Comparison of ENCODE assay signal across 8 mouse cellular contexts in the genomic region with DNA sequence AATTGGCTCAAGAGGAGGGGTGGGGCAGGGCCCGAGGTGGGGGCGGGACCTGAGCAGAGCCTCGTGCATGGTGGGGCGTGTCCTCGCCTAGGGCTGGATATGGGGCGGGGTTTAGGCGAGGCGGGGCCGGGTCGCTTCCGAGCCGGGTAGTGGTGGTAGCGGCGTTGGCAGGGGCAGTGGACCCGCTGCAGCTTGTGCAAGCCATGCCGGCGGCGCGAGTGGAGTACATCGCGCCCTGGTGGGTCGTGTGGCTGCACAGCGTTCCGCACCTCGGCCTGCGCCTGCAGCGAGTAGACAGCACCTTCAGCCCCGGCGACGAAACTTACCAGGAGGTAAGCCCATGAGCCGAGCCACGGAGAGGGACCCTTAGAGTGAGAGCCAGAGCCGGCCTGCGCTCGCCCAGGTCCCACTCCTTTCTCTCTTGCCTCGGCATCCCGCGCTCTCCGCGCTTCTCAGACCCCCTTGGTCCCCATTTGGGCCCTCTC. TPM values are rescaled to one million over a fixed set of nuclear protein-coding genes. Genes with fewer than 3 reads are reported as not detected.
A peak's percentile ranks its signal among the peaks of the same experiment; 100 is the strongest.
DNase-seq lines count a peak whose midpoint lies in the region; ATAC-seq and TF ChIP-seq lines count a peak whose summit lies in the region.

A gene (plus strand): TSS at position 91 of the 485 bp plus-strand sequence.

- H3K27me3 ChIP-seq in intestine, embryonic 14.5 days (replicated peaks; ENCODE audit: control insufficient read depth, insufficient read depth, low read length): peaks cover 4% of the 10 kb centered on the region; the same call in 1 of the 2 replicates
- H3K27me3 ChIP-seq in midbrain, embryonic 10.5 days (ENCODE audit: low read depth, poor library complexity, severe bottlenecking): peaks cover 19% of the 10 kb centered on the region
- no peaks in the 10 kb centered on the region for H3K27me3 ChIP-seq in small intestine, adult 2 months (ENCODE audit: control insufficient read depth, insufficient read depth, low read length)

- TF ChIP-seq CTCF in small intestine, adult 2 months (IDR thresholded peaks at IDR 0.05; ENCODE audit: extremely low read depth, insufficient read length, insufficient replicate concordance, low read depth, low read length): no peak

- no peaks in the 10 kb centered on the region for H3K9me3 ChIP-seq in intestine, embryonic 14.5 days (ENCODE audit: control insufficient read depth, low read length)
- H3K9me3 ChIP-seq in midbrain, embryonic 10.5 days (replicated peaks): no peaks in the 10 kb centered on the region

- peak within 1 kb of the TSS; percentile 55 for H3K9ac ChIP-seq in intestine, embryonic 14.5 days (ENCODE audit: low read length)

- under 1% methylated on average over 40 of the region's 40 CpGs for WGBS in intestine, embryonic 14.5 days
- under 1% methylated on average over 40 of the region's 40 CpGs for WGBS in midbrain, embryonic 10.5 days
- 1% methylated on average over 39 of the region's 40 CpGs for WGBS in small intestine, adult 2 months

- H3K4me3 ChIP-seq in intestine, embryonic 14.5 days (ENCODE audit: low read depth, low read length): peak within 1 kb of the TSS; percentile 48
- peak within 1 kb of the TSS; percentile 70 for H3K4me3 ChIP-seq in midbrain, embryonic 10.5 days
- H3K4me3 ChIP-seq in small intestine, adult 2 months (ENCODE audit: low read depth, low read length): peak within 1 kb of the TSS; percentile 78

- H3K36me3 ChIP-seq in intestine, embryonic 14.5 days (ENCODE audit: control insufficient read depth, insufficient read depth, low read length): peaks cover 35% of the 10 kb centered on the region
- peaks cover 40% of the 10 kb centered on the region for H3K36me3 ChIP-seq in midbrain, embryonic 10.5 days
- peaks cover 27% of the 10 kb centered on the region for H3K36me3 ChIP-seq in small intestine, adult 2 months (ENCODE audit: control insufficient read depth, insufficient read depth, low read length)

- peak; percentile 49 to 57 for DNase-seq in left cerebral cortex, adult 18-20 months (ENCODE audit: low spot score in 2 of 2)
- DNase-seq in left cerebral cortex, adult 11 months (ENCODE audit: low spot score): no peak
- DNase-seq in embryo, embryonic 10.5 days (ENCODE audit: low spot score): peak; percentile 91
- peak; percentile 79 to 84 for DNase-seq in gastrocnemius, postnatal 36 days
- DNase-seq in intestine, embryonic 14.5 days (ENCODE audit: low spot score): peak; percentile 90
- peak; percentile 89 for DNase-seq in left cerebral cortex, postnatal 4 days
- DNase-seq in midbrain, embryonic 10.5 days (ENCODE audit: low spot score): peak; percentile 89

- TF ChIP-seq POLR2A in small intestine, adult 2 months (IDR thresholded peaks at IDR 0.05; ENCODE audit: low read depth, low read length): peak; percentile 87

- H3K4me2 ChIP-seq in intestine, embryonic 14.5 days (ENCODE audit: low read length): peak within 1 kb of the TSS; percentile 99

- H3K27ac ChIP-seq in intestine, embryonic 14.5 days (ENCODE audit: low read depth): no peak within 1 kb of the TSS
- H3K27ac ChIP-seq in midbrain, embryonic 10.5 days (replicated peaks): peak within 1 kb of the TSS; percentile 80
- peak within 1 kb of the TSS; percentile 77 for H3K27ac ChIP-seq in small intestine, adult 2 months (ENCODE audit: insufficient read depth, low read depth, low read length)

- ATAC-seq in intestine, embryonic 14.5 days (replicated peaks; ENCODE audit: low FRiP score, low TSS enrichment, low read depth): peak; percentile 81

- peaks cover 13% of the 10 kb centered on the region for H3K4me1 ChIP-seq in intestine, embryonic 14.5 days (replicated peaks; ENCODE audit: control insufficient read depth, insufficient read depth, low read length)
- peaks cover 48% of the 10 kb centered on the region for H3K4me1 ChIP-seq in midbrain, embryonic 10.5 days
- peaks cover 48% of the 10 kb centered on the region for H3K4me1 ChIP-seq in small intestine, adult 2 months (ENCODE audit: control insufficient read depth, insufficient read depth, insufficient read length, low read length)

- intact Hi-C loops in gastrocnemius, postnatal 36 days (cut with DNase I): no loop called here
- intact Hi-C loops in left cerebral cortex, postnatal 4 days (cut with DNase I): no loop called here

RNA-seq across cellular contexts. Expression of the gene that starts here (rescaled TPM):
- total RNA-seq in left cerebral cortex, adult 18-20 months (2021): 10 to 100 TPM; 17.8 to 21.5 TPM
- total RNA-seq in gastrocnemius, postnatal 36 days (2021): 10 to 100 TPM; 16.0 to 19.4 TPM
- polyA plus RNA-seq in intestine, embryonic 14.5 days (2014; fragmentation: Nextera tagmentation; extraction: Ambion mirVana): 17.7 and 19.9 TPM in 2 replicates
- 10 to 100 TPM; 19.9 to 21.4 TPM for total RNA-seq in left cerebral cortex, postnatal 4 days (2021)
- 9.6 and 12.6 TPM in 2 replicates for polyA plus RNA-seq in midbrain, embryonic 10.5 days (2016; fragmentation: Nextera tagmentation; extraction: Ambion mirVana)
- polyA plus RNA-seq in small intestine, adult 2 months (2012; rRNA removed): 63.4 and 130 TPM in 2 replicates
